9 mouse cellular contexts compared by ENCODE assay signal in genomic region chr6:95483127-95483526, GRCm38 (mm10).
DNase-seq lines count a peak whose midpoint lies in the region; ATAC-seq and TF ChIP-seq lines count a peak whose summit lies in the region.
"Had no signal": no experiment of that assay in that cellular context is flagged by ENCODE, and none has a peak within 500 bp of the region (broad histone marks: within the 10 kb centered on the region; RNA-seq: fewer than 3 reads in every experiment).

No protein-coding gene starts in this region.

- H3K9me3 ChIP-seq in stomach, postnatal 0 days (ENCODE audit: control insufficient read depth, low read length): no peaks in the 10 kb centered on the region
- H3K9me3 ChIP-seq: liver, embryonic 13.5 days had no signal

- H3K4me2 ChIP-seq in stomach, postnatal 0 days (replicated peaks; ENCODE audit: low read depth): no peak overlapping the region
- H3K4me2 ChIP-seq: liver, embryonic 13.5 days had no signal

- no peak for TF ChIP-seq EP300 in stomach, postnatal 0 days (optimal IDR thresholded peaks at IDR 0.05)

- intact Hi-C loops in heart, postnatal 36 days (cut with DNase I): no loop called here

- no peaks in the 10 kb centered on the region for H3K36me3 ChIP-seq in thymus, adult 2 months (ENCODE audit: control insufficient read depth, insufficient read depth, low read length)
- H3K36me3 ChIP-seq in stomach, postnatal 0 days (ENCODE audit: control insufficient read depth, insufficient read depth, low read length): 0 out of 2 replicates have a peak, but pooled peaks cover 2% of the 10 kb centered on the region

- H3K27ac ChIP-seq in thymus, adult 2 months (ENCODE audit: control insufficient read depth, insufficient read depth, low read length): no peak overlapping the region
- no peak overlapping the region for H3K27ac ChIP-seq in stomach, postnatal 0 days (replicated peaks)
- H3K27ac ChIP-seq: liver, embryonic 13.5 days had no signal

- H3K9ac ChIP-seq in stomach, postnatal 0 days (ENCODE audit: low read length): no peak overlapping the region
- H3K9ac ChIP-seq: liver, embryonic 13.5 days had no signal

- no peaks in the 10 kb centered on the region for H3K27me3 ChIP-seq in thymus, adult 2 months (ENCODE audit: control insufficient read depth, insufficient read depth, low read length)
- H3K27me3 ChIP-seq in stomach, postnatal 0 days (ENCODE audit: control insufficient read depth, insufficient read depth, low read length): no peaks in the 10 kb centered on the region
- H3K27me3 ChIP-seq: liver, embryonic 13.5 days had no signal

- no peaks in the 10 kb centered on the region for H3K4me1 ChIP-seq in thymus, adult 2 months (replicated peaks; ENCODE audit: control insufficient read depth, insufficient read depth, low read length)
- no peaks in the 10 kb centered on the region for H3K4me1 ChIP-seq in stomach, postnatal 0 days (replicated peaks; ENCODE audit: control insufficient read depth, insufficient read depth)

- TF ChIP-seq POLR2A in thymus, adult 2 months (IDR thresholded peaks at IDR 0.05; ENCODE audit: control insufficient read depth, extremely low read depth, insufficient read depth, low read length, poor library complexity): no peak

- WGBS in thymus, adult 2 months: 96% methylated on average over 6 of the region's 6 CpGs
- 58% methylated on average over 6 of the region's 6 CpGs for WGBS in stomach, postnatal 0 days

- no peak overlapping the region for H3K4me3 ChIP-seq in thymus, adult 2 months (ENCODE audit: control insufficient read depth, insufficient read depth, low read length)
- no peak overlapping the region for H3K4me3 ChIP-seq in stomach, postnatal 0 days (ENCODE audit: low read depth, low read length)
- H3K4me3 ChIP-seq: liver, embryonic 13.5 days had no signal

- no peak for TF ChIP-seq CTCF in thymus, adult 2 months (IDR thresholded peaks at IDR 0.05; ENCODE audit: borderline replicate concordance, control insufficient read depth, extremely low read depth, insufficient read depth, low read length, poor library complexity)
- no peak for TF ChIP-seq CTCF in stomach, postnatal 0 days (IDR thresholded peaks at IDR 0.05; ENCODE audit: low read depth)

- DNase-seq in kidney, adult 18-20 months: peak; percentile 27
- DNase-seq in kidney, adult 11 months: no peak
- peak; percentile 70 for DNase-seq in Muller cell, postnatal 12 days (ENCODE audit: inconsistent ontology term)
- DNase-seq in adipocyte (ENCODE audit: low spot score): peak; percentile 94
- peak; percentile 32 to 38 for DNase-seq in heart, postnatal 36 days
- no peak for DNase-seq in thymus, adult 2 months
- no peak for DNase-seq in stomach, postnatal 0 days (ENCODE audit: low spot score)
- DNase-seq: liver, embryonic 13.5 days; right cerebral cortex, postnatal 4 days had no signal

- no peak for ATAC-seq in stomach, postnatal 0 days (ENCODE audit: low FRiP score, low TSS enrichment)

Comparison
In these comparisons a context has a peak if more than half of its experiments do, and no peak if none do; other contexts are left out.
1. DNase-seq: peak in kidney, adult 18-20 months (single experiment), Muller cell, postnatal 12 days (single experiment), adipocyte (single experiment) and heart, postnatal 36 days (2 of 2); none in kidney, adult 11 months (single experiment), thymus, adult 2 months (single experiment) and stomach, postnatal 0 days (single experiment).